Comparison of ENCODE assay signal across 8 mouse cellular contexts in genomic region chr8:45658458-45659325, GRCm38 (mm10).
DNase-seq lines count a peak whose midpoint lies in the region; ATAC-seq and TF ChIP-seq lines count a peak whose summit lies in the region.

No protein-coding gene starts in this region.

- TF ChIP-seq POLR2A in kidney, adult 2 months (IDR thresholded peaks at IDR 0.05; ENCODE audit: low read depth, low read length) = no peak

- WGBS in kidney, adult 2 months = 29% methylated on average over 18 of the region's 18 CpGs

- no peak overlapping the region for H3K27ac ChIP-seq in kidney, adult 2 months (ENCODE audit: insufficient read depth, low read depth, low read length)

- no peak for ATAC-seq in megakaryocyte-erythroid progenitor cell, adult 5-6 weeks (replicated peaks; ENCODE audit: low FRiP score, low TSS enrichment, poor library complexity, severe bottlenecking)
- ATAC-seq in megakaryocyte progenitor cell, adult 5-6 weeks (replicated peaks; ENCODE audit: poor library complexity) = no peak

- H3K27me3 ChIP-seq in kidney, adult 2 months (replicated peaks; ENCODE audit: control insufficient read depth, insufficient read depth, low read length) = no peaks in the 10 kb centered on the region

- no peaks in the 10 kb centered on the region for H3K4me1 ChIP-seq in kidney, adult 2 months (ENCODE audit: control insufficient read depth, insufficient read depth, low read length)

- TF ChIP-seq CTCF in kidney, adult 2 months (conservative IDR thresholded peaks at IDR 0.05; ENCODE audit: insufficient read depth, insufficient read length, low read depth, low read length) = no peak

- H3K36me3 ChIP-seq in kidney, adult 2 months (ENCODE audit: control insufficient read depth, insufficient read depth, low read length) = no peaks in the 10 kb centered on the region

- peak; percentile 20 for DNase-seq in kidney, adult 2 months
- DNase-seq in kidney, adult 9 months = no peak
- peak; percentile 49 for DNase-seq in fibroblast of lung, adult 2 months (ENCODE audit: low read depth)
- peak; percentile 32 for DNase-seq in kidney, postnatal 10 days
- DNase-seq in neural tube, embryonic 10.5 days (ENCODE audit: extremely low spot score, low spot score) = peak; percentile 20
- DNase-seq in layer of hippocampus, postnatal 36 days = no peak

- peak overlapping the region; percentile 9; the same call in 1 of the 2 replicates for H3K4me3 ChIP-seq in kidney, adult 2 months (ENCODE audit: insufficient read depth, low read depth, low read length)

Comparison
In these comparisons a context has a peak if more than half of its experiments do, and no peak if none do; other contexts are left out.
1. DNase-seq: peak in kidney, adult 2 months (single experiment), fibroblast of lung, adult 2 months (single experiment), kidney, postnatal 10 days (single experiment) and neural tube, embryonic 10.5 days (single experiment); none in kidney, adult 9 months (single experiment) and layer of hippocampus, postnatal 36 days (0 of 2).